Mouse (Mus musculus) layer of hippocampus, postnatal 36 days (tissue): ENCODE results near the gene Zfp458. TPM values are rescaled to one million over a fixed set of nuclear protein-coding genes. Genes with fewer than 3 reads are reported as not detected.
"Not testable (repeated sequence)": the region's sequence is repeated elsewhere in the genome, so short reads cannot be mapped to it uniquely, and the experiment has no call there.

Source experiments
- DNase-seq, 2 experiments: peaks; one replicate each; pipeline ENCODE4 v3.0.0; 2022
- total RNA-seq, 2 experiments: library from RNA; stranded (reverse); gene quantifications; 2 replicates each; pipeline ENCODE4 v1.2.3; 2021

Zfp458 gene
- total RNA-seq: 10 to 100 TPM; 20.8 to 21.5 TPM

GRCm38 (mm10) chr13:67278314-67278713 is at the start of gene Zfp458:
Gene Zfp458, minus strand, starts transcription at chr13:67278466.
- DNase-seq: no peak

GRCm38 (mm10) chr13:67306718-67307117 is 28.5 kb upstream of the Zfp458 start:
- no peak for DNase-seq

DNA sequence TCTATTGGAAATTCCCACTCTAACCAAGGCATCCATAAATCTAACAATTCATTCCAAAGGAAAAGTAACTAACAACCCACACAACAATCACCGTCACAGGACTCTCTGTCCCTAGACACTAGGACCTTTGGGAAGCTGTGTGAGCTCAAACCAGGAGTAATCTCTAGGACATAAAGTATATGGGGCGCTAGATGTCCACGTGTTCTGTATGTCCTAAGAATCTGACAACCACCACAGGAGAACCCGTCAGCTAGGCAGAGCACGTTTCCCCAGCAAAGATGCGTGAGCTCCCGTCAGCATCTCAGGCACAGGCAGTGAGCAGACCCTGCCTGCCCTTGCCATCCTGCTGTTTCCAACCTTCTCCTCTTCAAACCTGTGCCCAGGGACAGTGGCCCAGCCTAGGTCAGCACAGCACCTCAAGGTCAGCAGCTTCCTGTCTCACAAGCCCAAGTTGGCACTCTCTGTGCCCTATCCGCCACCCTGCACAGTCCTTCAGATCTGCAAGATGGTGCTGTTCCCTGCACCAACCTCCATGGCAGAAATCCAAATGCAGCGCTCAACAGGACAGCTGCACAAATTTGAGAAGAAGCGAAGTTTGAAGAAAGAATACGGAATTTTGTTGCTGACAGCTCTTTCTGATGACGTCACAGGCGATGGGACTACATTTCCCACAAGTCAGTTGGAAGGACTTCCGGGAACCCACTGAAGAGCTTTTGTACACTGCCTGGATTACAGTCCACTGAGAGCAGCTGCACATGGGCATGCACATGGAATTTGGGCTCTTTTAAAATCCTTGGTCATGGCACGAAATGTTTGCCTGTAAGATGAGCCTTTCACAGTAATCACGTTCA is 27.8 kb upstream of the Zfp458 start, which contains the start of gene Zfp457:
Gene Zfp457 (minus strand): TSS at position 664 of the 851 bp plus-strand sequence.
- DNase-seq: peak; percentile 88

DNA sequence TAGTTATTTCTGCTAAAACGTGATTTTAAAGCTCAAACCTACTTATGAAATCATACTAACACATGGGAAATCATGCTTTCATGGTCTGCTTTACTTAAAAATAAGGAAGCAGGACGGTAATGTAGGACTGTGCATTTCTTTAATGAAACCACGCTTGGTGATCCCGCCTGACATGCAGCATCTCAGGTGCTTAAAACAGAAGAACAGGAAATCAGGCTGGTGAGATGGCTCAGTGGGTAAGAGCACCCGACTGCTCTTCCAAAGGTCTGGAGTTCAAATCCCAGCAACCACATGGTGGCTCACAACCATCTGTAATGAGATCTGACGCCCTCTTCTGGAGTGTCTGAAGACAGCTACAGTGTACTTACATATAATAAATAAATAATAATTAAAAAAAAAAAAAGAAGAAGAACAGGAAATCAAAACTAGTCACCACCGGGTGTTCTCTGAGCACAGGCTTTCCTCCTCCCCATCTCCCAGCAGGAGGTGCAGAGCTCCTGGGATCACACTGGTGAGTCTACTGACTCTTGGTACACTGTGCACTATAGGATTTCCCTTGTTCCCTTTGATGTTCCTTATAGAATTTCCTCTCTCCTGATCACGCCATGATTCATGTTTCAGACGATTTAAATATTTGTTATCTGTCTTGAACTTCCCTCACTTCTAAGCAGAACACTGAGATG is 8.7 kb downstream of the Zfp458 start:
- not testable (repeated sequence) for DNase-seq

- DNase-seq: peak; percentile 68 to 75
Observed at GRCm38 (mm10) chr13:67268568-67269369, 9.5 kb downstream of the Zfp458 start.

DNA sequence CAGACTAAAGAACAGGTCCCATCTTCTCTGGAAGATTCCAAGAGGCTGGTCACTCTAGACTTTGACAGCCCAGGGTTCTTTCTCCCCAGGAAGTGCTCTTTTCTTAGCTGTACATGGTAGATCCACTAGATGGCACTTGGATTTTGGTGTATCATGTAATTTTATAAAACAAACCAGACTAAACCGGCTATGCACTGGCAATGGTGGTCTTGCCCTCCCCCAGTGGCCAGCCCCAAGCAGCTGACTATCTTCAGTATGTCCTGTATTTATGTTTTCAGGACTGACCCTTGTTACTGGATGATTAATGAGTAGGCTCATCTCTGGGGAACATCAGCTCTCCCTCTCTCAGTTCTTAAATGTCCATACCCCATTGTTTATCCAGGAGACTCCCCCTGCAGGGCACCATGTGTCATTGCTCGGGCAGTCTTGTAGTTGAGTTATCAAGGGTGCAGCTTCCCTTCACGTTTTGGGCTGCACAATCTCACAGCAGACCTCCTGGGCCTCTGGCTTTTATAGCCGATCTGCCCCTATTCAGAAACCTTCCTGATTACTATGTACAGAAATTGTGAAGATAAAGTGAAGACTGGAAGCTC is 64.2 kb downstream of the Zfp458 start:
- no peak for DNase-seq

Other genes with a start within 250 kb of the Zfp458 start
- 1 to 10 TPM; 4.3 to 5.3 TPM for gene Zfp712, start 217.3 kb downstream of the Zfp458 start, total RNA-seq
- 1 to 10 TPM; 2.5 to 2.8 TPM for gene Zfp708, start 180.5 kb downstream of the Zfp458 start, total RNA-seq
- 1 to 10 TPM; 2.3 to 2.5 TPM for gene Gm28557, start 169.9 kb downstream of the Zfp458 start, total RNA-seq
- under 1 TPM; 0.61 to 0.67 TPM for gene Rslcan18, start 162.2 kb downstream of the Zfp458 start, total RNA-seq
- gene Zfp759, start 156.8 kb downstream of the Zfp458 start, total RNA-seq: 10 to 100 TPM; 10.8 to 13.4 TPM
- 1 to 10 TPM; 5.1 to 5.8 TPM for gene Rsl1, start 105.3 kb downstream of the Zfp458 start, total RNA-seq
- 1 to 10 TPM; 3.0 to 3.5 TPM for gene Zfp455, start 84.0 kb downstream of the Zfp458 start, total RNA-seq
- gene Zfp457, start 28.0 kb upstream of the Zfp458 start, total RNA-seq: 1 to 10 TPM; 4.6 to 5.8 TPM
- 1 to 10 TPM; 3.0 to 3.3 TPM for gene Zfp595, start 54.1 kb upstream of the Zfp458 start, total RNA-seq
- gene Gm28044, start 82.1 kb upstream of the Zfp458 start, total RNA-seq: 1 to 10 TPM; 1.9 to 2.4 TPM
- gene Zfp953, start 82.1 kb upstream of the Zfp458 start, total RNA-seq: 1 to 10 TPM in 1 of 2 experiments, under 1 TPM in 1; 1.00 to 1.1 TPM
- gene Gm28041, start 97.3 kb upstream of the Zfp458 start, total RNA-seq: under 1 TPM; 0.50 to 0.56 TPM
- under 1 TPM; 0.77 to 0.88 TPM for gene Zfp456, start 97.3 kb upstream of the Zfp458 start, total RNA-seq
- gene Zfp429, start 121.4 kb upstream of the Zfp458 start, total RNA-seq: 1 to 10 TPM; 2.4 TPM
- gene Zfp459, start 143.0 kb upstream of the Zfp458 start, total RNA-seq: 1 to 10 TPM; 2.5 to 2.9 TPM
- gene Zfp874a, start 173.2 kb upstream of the Zfp458 start, total RNA-seq: 10 to 100 TPM; 14.3 to 15.7 TPM
- 10 to 100 TPM; 18.4 to 20.2 TPM for gene Zfp874b, start 205.8 kb upstream of the Zfp458 start, total RNA-seq
- gene Zfp58, start 222.1 kb upstream of the Zfp458 start, total RNA-seq: 1 to 10 TPM; 8.3 to 8.4 TPM
- 1 to 10 TPM in 1 of 2 experiments, not detected in 1; 1.2 TPM for gene Gm26965, start 247.7 kb upstream of the Zfp458 start, total RNA-seq
- gene Zfp87, start 247.7 kb upstream of the Zfp458 start, total RNA-seq: 10 to 100 TPM; 23.8 to 24.5 TPM